Mouse (Mus musculus): ENCODE data around the gene Tpbpb.
"Not testable (repeated sequence)": the region's sequence is repeated elsewhere in the genome, so short reads cannot be mapped to it uniquely, and the experiment has no call there.

Tpbpb gene

DNA sequence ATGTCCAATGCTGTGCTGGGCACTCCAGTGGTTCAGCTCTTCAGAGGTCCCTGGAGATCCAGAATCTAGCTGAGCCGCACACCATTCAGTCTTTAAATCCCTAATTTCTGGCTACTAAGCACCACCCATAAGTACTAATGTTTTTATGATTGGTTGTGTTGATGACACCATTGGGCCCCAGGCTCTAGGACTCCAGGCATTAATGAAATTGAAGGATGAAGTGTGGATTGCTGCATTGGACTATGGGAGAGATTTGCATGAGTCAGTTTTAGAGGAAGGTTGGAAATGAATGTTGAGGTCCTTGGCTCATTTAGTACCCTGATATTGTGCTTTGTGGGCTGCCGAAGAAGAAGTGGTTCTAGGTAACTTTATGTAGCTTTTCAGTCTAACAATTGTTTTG lies at the start of gene Tpbpb:
Gene Tpbpb (minus strand): TSS at position 101 of the 400 bp plus-strand sequence.
- DNase-seq (ENCODE audit: extremely low spot score, low spot score): not testable (repeated sequence)

- DNase-seq (ENCODE audit: extremely low spot score, low spot score): not testable (repeated sequence)
Measured at GRCm38 (mm10) chr13:60941884-60942283, 37.2 kb upstream of the Tpbpb start, which contains the start of gene Tpbpa. Tpbpa (minus strand) TSS chr13:60941984.

- no peak for DNase-seq (ENCODE audit: extremely low spot score, low spot score)
Measured at GRCm38 (mm10) chr13:60936500-60936901, 31.8 kb upstream of the Tpbpb start, which contains the start of the genes Gm49391 and Ctla2a. Gm49391 (minus strand) TSS chr13:60936571. Ctla2a (minus strand) TSS chr13:60936625.

- not testable (repeated sequence) for DNase-seq (ENCODE audit: extremely low spot score, low spot score)
Measured at GRCm38 (mm10) chr13:60935490-60935889, 30.8 kb upstream of the Tpbpb start, which contains the start of gene Gm49393. Gm49393 (minus strand) TSS chr13:60935590.

- no peak for DNase-seq (ENCODE audit: extremely low spot score, low spot score)
Measured at GRCm38 (mm10) chr13:60897328-60897727, 7.4 kb downstream of the Tpbpb start, which contains the start of gene Ctla2b. Ctla2b (minus strand) TSS chr13:60897447.

- not testable (repeated sequence) for DNase-seq (ENCODE audit: extremely low spot score, low spot score)
Measured at GRCm38 (mm10) chr13:60896794-60897193, 7.9 kb downstream of the Tpbpb start, which contains the start of gene Gm49392. Gm49392 (minus strand) TSS chr13:60896894.

DNA sequence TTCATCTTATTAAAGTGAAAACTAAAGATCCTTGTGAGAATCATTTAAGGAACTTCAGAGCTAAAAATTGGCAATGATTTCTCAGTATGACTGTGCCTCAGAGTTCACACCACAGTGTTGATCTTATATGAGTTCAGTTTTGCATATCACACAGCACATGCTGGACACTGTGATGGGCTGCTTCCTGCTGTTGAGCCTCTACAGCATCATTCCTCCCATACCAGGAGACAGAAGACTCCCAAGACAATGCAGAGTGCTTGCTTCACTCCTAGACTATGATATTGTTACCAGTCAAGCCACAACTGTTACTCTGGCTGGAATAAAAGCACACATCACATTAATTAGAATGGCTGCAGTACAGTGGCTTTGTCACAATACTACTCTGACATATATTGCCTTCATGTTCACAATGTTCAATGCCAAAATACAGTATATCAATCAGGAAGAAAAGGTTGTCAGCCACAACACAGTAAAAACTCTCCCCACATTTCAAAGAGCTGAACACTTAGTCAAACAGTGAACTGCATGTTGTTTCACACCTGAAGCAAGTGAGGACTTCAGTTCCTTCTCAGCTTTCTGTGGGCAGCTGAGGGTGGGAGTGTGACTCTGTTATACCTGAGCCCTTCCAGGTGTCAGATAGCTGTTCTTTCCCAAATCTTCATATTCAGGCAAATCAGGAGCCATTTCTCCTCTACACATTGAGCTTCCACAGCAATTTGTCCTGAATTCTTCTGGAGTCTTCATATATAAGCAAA lies 9.1 kb downstream of the Tpbpb start:
- no peak for DNase-seq (ENCODE audit: extremely low spot score, low spot score)

- no peak for DNase-seq (ENCODE audit: extremely low spot score, low spot score)
Measured at GRCm38 (mm10) chr13:60892301-60892700, 12.4 kb downstream of the Tpbpb start.

DNA sequence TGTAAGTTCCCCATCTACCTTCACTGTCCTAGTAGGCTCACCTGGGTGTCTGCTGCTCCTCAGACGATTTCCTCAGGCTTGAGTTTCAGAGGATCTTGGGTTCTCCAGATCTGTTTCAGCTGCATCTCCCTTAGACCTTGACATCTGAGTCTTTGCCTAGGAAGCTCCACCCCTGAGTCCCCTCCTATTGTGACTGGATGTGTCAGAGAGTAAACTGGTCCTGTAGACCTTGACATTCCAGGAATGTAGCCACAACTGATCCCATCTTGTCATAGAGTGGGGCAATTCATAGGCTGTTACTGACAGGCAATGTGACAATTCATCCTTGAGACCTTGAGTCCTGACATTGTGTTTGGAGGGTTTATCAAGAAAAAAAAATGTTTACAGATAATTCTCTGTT lies 40.4 kb downstream of the Tpbpb start, which contains the start of gene 4930486L24Rik:
Gene 4930486L24Rik (minus strand): TSS at position 195 of the 400 bp plus-strand sequence.
- no peak for DNase-seq (ENCODE audit: extremely low spot score, low spot score)
